Mouse (Mus musculus) CD4-positive, CD25-positive, alpha-beta regulatory T cell, adult 9 weeks (primary cell): ENCODE results near the gene Ajm1. TPM values are rescaled to one million over a fixed set of nuclear protein-coding genes. Genes with fewer than 3 reads are reported as not detected.

Source experiments
- polyA plus RNA-seq: library from polyadenylated mRNA; unstranded; fragments of 100-300 nt; shearing (Covaris generic); gene quantifications from one replicate; pipeline ENCODE4 v1.2.1, GENCODE M21; 2017

The Ajm1 gene
- polyA plus RNA-seq = not detected

GRCm38 (mm10) chr2:25581294-25581864, at the start of gene Ajm1:
TSS of gene Ajm1 (minus strand) at chr2:25581757.

DNA sequence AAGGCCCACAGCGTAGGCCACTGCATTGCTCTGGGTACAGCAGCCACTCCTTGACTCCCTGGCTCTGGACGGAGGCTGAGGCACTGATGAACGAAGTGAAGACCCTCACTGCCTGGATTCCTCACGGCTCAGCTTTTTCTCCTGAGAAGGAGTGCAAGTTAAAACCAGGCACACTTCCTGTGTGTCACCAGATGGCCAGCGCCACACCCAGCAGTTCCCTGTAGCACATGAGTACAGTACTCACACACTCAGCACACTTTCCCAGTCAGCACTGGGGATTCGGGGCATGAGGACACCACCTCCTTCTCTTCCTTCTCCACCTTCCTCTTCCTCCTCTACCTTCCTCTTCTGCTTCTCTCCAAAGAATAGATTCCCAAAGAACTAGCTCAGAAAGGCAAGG, 46.3 kb upstream of the Ajm1 start, which contains the start of gene Fcna:
Fcna (minus strand) TSS at position 220 of the 400 bp plus-strand sequence.

DNA sequence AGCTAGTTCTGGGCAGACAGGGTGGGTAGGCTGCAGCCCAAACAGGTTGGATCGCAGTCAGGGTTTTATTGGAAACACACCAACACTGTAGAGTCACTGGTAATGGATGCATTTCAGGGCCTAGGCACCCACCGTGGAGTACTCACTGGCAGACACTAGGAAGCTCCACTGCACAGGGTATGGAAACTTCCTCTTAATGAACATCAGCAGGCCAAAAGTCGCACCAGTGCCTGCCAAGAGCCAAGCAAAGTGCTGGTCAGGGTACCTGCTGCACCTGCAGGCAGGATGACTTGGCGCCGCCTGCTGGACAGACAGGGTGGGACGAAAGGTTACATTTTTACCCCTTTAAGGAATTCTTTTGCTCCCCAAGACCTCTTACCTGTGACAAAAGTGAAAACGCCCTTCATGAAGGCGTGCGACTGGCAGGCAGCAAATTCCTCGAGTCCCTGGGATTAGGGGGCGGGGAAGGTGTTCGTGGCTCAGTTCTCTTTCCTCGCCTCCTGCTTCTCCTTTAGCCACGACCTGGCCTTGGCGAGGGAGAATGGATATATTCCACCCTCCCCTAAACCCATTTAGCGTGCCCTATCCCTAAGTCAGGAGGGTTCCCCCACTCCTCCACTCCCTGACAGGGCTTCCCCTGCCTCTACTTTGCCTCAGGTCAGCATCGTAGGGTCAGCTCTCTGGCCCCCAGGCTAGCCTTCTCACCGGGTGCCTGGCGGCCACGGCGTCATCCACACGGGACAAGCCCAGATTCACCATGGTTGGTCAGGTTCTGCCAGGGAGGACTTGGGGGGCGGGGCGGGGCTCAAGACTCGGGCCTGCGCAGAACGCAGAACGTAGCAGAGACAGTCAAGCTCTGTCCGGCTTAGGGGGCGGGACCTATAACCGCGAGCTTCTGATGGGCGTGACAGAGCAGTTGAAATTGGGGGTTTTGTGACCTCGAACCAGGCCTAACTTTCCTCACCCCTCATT, 40.0 kb upstream of the Ajm1 start, which contains the start of gene Tmem141:
Tmem141 (minus strand) TSS at position 777 of the 972 bp plus-strand sequence.

DNA sequence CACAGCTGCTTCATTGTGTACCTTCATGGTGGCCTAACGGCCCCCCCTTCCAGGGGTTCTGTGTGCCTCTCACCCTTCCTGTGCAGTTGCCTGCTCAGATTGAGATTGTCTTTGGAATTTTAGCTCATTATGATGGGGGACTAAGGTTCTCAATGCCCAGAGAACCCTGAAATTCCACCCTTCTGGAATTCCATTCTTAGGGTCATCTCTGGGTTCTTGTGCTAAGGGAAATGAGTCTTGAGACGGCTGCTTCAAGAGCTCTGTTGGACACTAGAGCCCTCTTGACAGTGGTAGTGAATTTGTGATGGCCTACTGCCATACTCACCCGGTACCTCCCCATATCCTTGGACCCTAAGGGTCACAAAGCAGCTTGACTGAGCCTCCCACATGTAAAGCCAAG, 36.0 kb upstream of the Ajm1 start, which contains the start of gene Ccdc183:
Ccdc183 (minus strand) TSS at position 101 of the 400 bp plus-strand sequence.

GRCm38 (mm10) chr2:25607761-25608622, 26.4 kb upstream of the Ajm1 start, which contains the start of gene Rabl6:
TSS of gene Rabl6 (minus strand) at chr2:25608521.

GRCm38 (mm10) chr2:25574579-25575431, 6.8 kb downstream of the Ajm1 start, which contains the start of the genes Mamdc4 and Phpt1:
TSS of gene Mamdc4 (minus strand) at chr2:25574845.
TSS of gene Phpt1 (minus strand) at chr2:25575224.

DNA sequence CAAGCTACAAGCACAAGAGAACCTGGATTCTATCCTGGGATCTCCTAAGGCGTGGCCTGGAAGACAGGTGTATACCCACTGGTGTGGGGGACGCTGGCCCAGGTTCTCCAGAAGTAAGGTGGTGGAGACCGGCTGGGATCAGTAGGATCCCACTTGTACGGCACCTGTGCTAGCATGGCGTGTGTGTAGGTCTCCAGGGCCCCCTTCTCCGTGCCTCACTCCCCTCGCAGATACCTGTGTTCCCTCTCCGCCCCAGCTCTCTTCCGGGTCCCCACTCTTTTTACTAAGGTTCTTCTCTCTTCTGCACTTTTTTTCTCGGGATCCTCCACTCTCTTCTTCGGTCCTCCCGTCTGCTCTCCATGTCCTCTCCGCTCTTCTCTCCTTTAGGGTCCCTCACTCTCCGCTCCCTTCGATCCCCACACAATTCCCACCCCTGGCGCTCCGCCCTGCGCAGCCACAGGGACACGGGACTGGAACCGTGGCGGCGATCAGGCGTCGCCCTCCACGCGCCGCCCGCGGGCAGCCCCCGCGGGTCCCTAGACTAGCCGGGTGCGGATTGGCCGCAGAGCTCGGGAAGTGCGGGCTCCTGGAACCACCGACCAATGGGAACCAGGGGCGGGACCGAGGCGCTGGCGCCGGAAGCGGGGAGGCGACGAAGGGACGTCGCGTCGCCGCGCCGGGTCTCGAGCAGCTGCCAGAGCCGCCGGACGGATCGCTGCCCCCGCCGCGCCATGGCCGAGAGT, 24.2 kb downstream of the Ajm1 start, which contains the start of gene Edf1:
Edf1 (plus strand) TSS at position 627 of the 743 bp plus-strand sequence.

GRCm38 (mm10) chr2:25546811-25547491, 34.6 kb downstream of the Ajm1 start, which contains the start of gene Traf2:
TSS of gene Traf2 (minus strand) at chr2:25546940.

Other genes with a start within 250 kb of the Ajm1 start
- 26.1 TPM for gene Man1b1, start 249.4 kb downstream of the Ajm1 start, polyA plus RNA-seq
- gene Dpp7, start 225.4 kb downstream of the Ajm1 start, polyA plus RNA-seq = 23.7 TPM
- 12.9 TPM for gene Uap1l1, start 216.1 kb downstream of the Ajm1 start, polyA plus RNA-seq
- 0.37 TPM for gene Sapcd2, start 209.4 kb downstream of the Ajm1 start, polyA plus RNA-seq
- not detected for gene Entpd2, start 185.9 kb downstream of the Ajm1 start, polyA plus RNA-seq
- 1.1 TPM for gene Npdc1, start 182.4 kb downstream of the Ajm1 start, polyA plus RNA-seq
- 6.8 TPM for gene Fut7, start 158.5 kb downstream of the Ajm1 start, polyA plus RNA-seq
- 19.7 TPM for gene Abca2, start 153.1 kb downstream of the Ajm1 start, polyA plus RNA-seq
- gene Clic3, start 124.9 kb downstream of the Ajm1 start, polyA plus RNA-seq = 5.3 TPM
- 117 TPM for gene Paxx, start 120.7 kb downstream of the Ajm1 start, polyA plus RNA-seq
- not detected for gene Ptgds, start 111.7 kb downstream of the Ajm1 start, polyA plus RNA-seq
- gene Lcn12, start 87.8 kb downstream of the Ajm1 start, polyA plus RNA-seq = not detected
- gene Fbxw5, start 81.0 kb downstream of the Ajm1 start, polyA plus RNA-seq = 125 TPM
- gene C8g, start 80.0 kb downstream of the Ajm1 start, polyA plus RNA-seq = 10.0 TPM
- gene Traf2, start 34.8 kb downstream of the Ajm1 start, polyA plus RNA-seq = 106 TPM
- gene Edf1, start 23.9 kb downstream of the Ajm1 start, polyA plus RNA-seq = 249 TPM
- gene Mamdc4, start 6.9 kb downstream of the Ajm1 start, polyA plus RNA-seq = 1.0 TPM
- gene Phpt1, start 6.5 kb downstream of the Ajm1 start, polyA plus RNA-seq = 88.8 TPM
- gene Rabl6, start 26.8 kb upstream of the Ajm1 start, polyA plus RNA-seq = 8.2 TPM
- gene Ccdc183, start 35.9 kb upstream of the Ajm1 start, polyA plus RNA-seq = not detected
- 2.1 TPM for gene Tmem141, start 40.2 kb upstream of the Ajm1 start, polyA plus RNA-seq
- 5.9 TPM for gene Fcna, start 46.3 kb upstream of the Ajm1 start, polyA plus RNA-seq
- gene Lcn8, start 71.4 kb upstream of the Ajm1 start, polyA plus RNA-seq = not detected
- gene Lcn5, start 76.2 kb upstream of the Ajm1 start, polyA plus RNA-seq = not detected
- gene Lcn6, start 95.0 kb upstream of the Ajm1 start, polyA plus RNA-seq = 0.31 TPM
- 0.33 TPM for gene Lcn10, start 101.0 kb upstream of the Ajm1 start, polyA plus RNA-seq
- gene Obp2a, start 118.3 kb upstream of the Ajm1 start, polyA plus RNA-seq = 0.88 TPM
- gene Bmyc, start 125.0 kb upstream of the Ajm1 start, polyA plus RNA-seq = 119 TPM
- not detected for gene Obp2b, start 155.3 kb upstream of the Ajm1 start, polyA plus RNA-seq
- not detected for gene Lcn3, start 183.8 kb upstream of the Ajm1 start, polyA plus RNA-seq
- gene Lcn11, start 195.3 kb upstream of the Ajm1 start, polyA plus RNA-seq = not detected
- gene Gm13539, start 200.5 kb upstream of the Ajm1 start, polyA plus RNA-seq = not detected
- gene Glt6d1, start 234.1 kb upstream of the Ajm1 start, polyA plus RNA-seq = not detected
- not detected for gene Lcn9, start 241.4 kb upstream of the Ajm1 start, polyA plus RNA-seq